In genomic region chr7:51736285-51736684, GRCm38 (mm10) we compare ENCODE assay signal across 22 mouse cellular contexts.
DNase-seq lines count a peak whose midpoint lies in the region; ATAC-seq lines count a peak whose summit lies in the region.
"Had no signal": no experiment of that assay in that cellular context is flagged by ENCODE, and none has a peak within 500 bp of the region (broad histone marks: within the 10 kb centered on the region; RNA-seq: fewer than 3 reads in every experiment).

No protein-coding gene starts in this region.

- peak; percentile 5 for DNase-seq in embryonic facial prominence, embryonic 14.5 days (ENCODE audit: low spot score)
- no peak for DNase-seq in embryonic facial prominence, embryonic 10.5 days (ENCODE audit: low spot score)
- DNase-seq in retina, postnatal 1 day = peak; percentile 8
- no peak for DNase-seq in retina, embryonic 14.5 days (ENCODE audit: low spot score)
- DNase-seq in natural killer cell, adult 2 months (ENCODE audit: low spot score in 2 of 2) = no peak
- DNase-seq: adrenal gland, adult 8-10 months; cerebellum, adult 9-11 months; forebrain, postnatal 0 days; gastrocnemius, postnatal 36 days; kidney, adult 18-20 months; kidney, postnatal 4 days; right cerebral cortex, postnatal 14 days; spleen, adult 18-20 months had no signal

- 34% methylated on average over 2 of the region's 2 CpGs for WGBS in embryonic facial prominence, embryonic 14.5 days
- 62% methylated on average over 2 of the region's 2 CpGs for WGBS in embryonic facial prominence, embryonic 10.5 days
- WGBS in midbrain, embryonic 15.5 days = 39% methylated on average over 2 of the region's 2 CpGs
- 54% methylated on average over 2 of the region's 2 CpGs for WGBS in forebrain, embryonic 16.5 days

- no peaks in the 10 kb centered on the region for H3K27me3 ChIP-seq in embryonic facial prominence, embryonic 14.5 days (replicated peaks; ENCODE audit: control insufficient read depth, insufficient read depth, low read length)
- H3K27me3 ChIP-seq in embryonic facial prominence, embryonic 10.5 days (replicated peaks; ENCODE audit: low read depth, poor library complexity, severe bottlenecking) = no peaks in the 10 kb centered on the region
- no peaks in the 10 kb centered on the region for H3K27me3 ChIP-seq in midbrain, embryonic 15.5 days (replicated peaks)
- H3K27me3 ChIP-seq in forebrain, embryonic 16.5 days (replicated peaks; ENCODE audit: control insufficient read depth, insufficient read depth, low read length) = no peaks in the 10 kb centered on the region
- H3K27me3 ChIP-seq: embryonic facial prominence, embryonic 12.5 days; limb, embryonic 12.5 days; lung, embryonic 15.5 days had no signal

- H3K27ac ChIP-seq in embryonic facial prominence, embryonic 14.5 days (replicated peaks; ENCODE audit: low read depth, low read length) = no peak overlapping the region
- H3K27ac ChIP-seq in embryonic facial prominence, embryonic 10.5 days (replicated peaks) = no peak overlapping the region
- H3K27ac ChIP-seq in midbrain, embryonic 15.5 days = peak overlapping the region; percentile 80
- H3K27ac ChIP-seq in forebrain, embryonic 16.5 days (ENCODE audit: low read length) = no peak overlapping the region
- H3K27ac ChIP-seq: embryonic facial prominence, embryonic 12.5 days; heart, embryonic 10.5 days; limb, embryonic 12.5 days; liver, embryonic 14.5 days; lung, embryonic 15.5 days; macrophage had no signal

- H3K4me1 ChIP-seq in embryonic facial prominence, embryonic 14.5 days (ENCODE audit: control insufficient read depth, insufficient read depth, low read length) = no peaks in the 10 kb centered on the region
- no peaks in the 10 kb centered on the region for H3K4me1 ChIP-seq in embryonic facial prominence, embryonic 10.5 days
- H3K4me1 ChIP-seq in midbrain, embryonic 15.5 days = peaks cover 25% of the 10 kb centered on the region
- H3K4me1 ChIP-seq in forebrain, embryonic 16.5 days (replicated peaks; ENCODE audit: control insufficient read depth, insufficient read depth, low read length) = no peaks in the 10 kb centered on the region
- H3K4me1 ChIP-seq: embryonic facial prominence, embryonic 12.5 days; heart, embryonic 10.5 days; lung, embryonic 15.5 days had no signal

- H3K4me3 ChIP-seq in embryonic facial prominence, embryonic 14.5 days (ENCODE audit: low read depth, low read length) = no peak overlapping the region
- H3K4me3 ChIP-seq in embryonic facial prominence, embryonic 10.5 days = no peak overlapping the region
- H3K4me3 ChIP-seq in midbrain, embryonic 15.5 days = no peak overlapping the region
- no peak overlapping the region for H3K4me3 ChIP-seq in forebrain, embryonic 16.5 days (replicated peaks; ENCODE audit: low read length)
- H3K4me3 ChIP-seq: embryonic facial prominence, embryonic 12.5 days; heart, embryonic 10.5 days; limb, embryonic 12.5 days; lung, embryonic 15.5 days had no signal

- no peak overlapping the region for H3K4me2 ChIP-seq in embryonic facial prominence, embryonic 14.5 days (ENCODE audit: low read depth, low read length)
- no peak overlapping the region for H3K4me2 ChIP-seq in midbrain, embryonic 15.5 days
- H3K4me2 ChIP-seq in forebrain, embryonic 16.5 days (ENCODE audit: low read length) = no peak overlapping the region
- H3K4me2 ChIP-seq: embryonic facial prominence, embryonic 12.5 days; limb, embryonic 12.5 days; lung, embryonic 15.5 days had no signal

- H3K36me3 ChIP-seq in embryonic facial prominence, embryonic 14.5 days (ENCODE audit: control insufficient read depth, insufficient read depth, low read length) = no peaks in the 10 kb centered on the region
- no peaks in the 10 kb centered on the region for H3K36me3 ChIP-seq in embryonic facial prominence, embryonic 10.5 days (replicated peaks)
- no peaks in the 10 kb centered on the region for H3K36me3 ChIP-seq in midbrain, embryonic 15.5 days (replicated peaks)
- no peaks in the 10 kb centered on the region for H3K36me3 ChIP-seq in forebrain, embryonic 16.5 days (ENCODE audit: control insufficient read depth, insufficient read depth)
- H3K36me3 ChIP-seq: embryonic facial prominence, embryonic 12.5 days; heart, embryonic 10.5 days; limb, embryonic 12.5 days; lung, embryonic 15.5 days had no signal

- H3K9me3 ChIP-seq in embryonic facial prominence, embryonic 14.5 days (ENCODE audit: control insufficient read depth, low read length) = no peaks in the 10 kb centered on the region
- no peaks in the 10 kb centered on the region for H3K9me3 ChIP-seq in embryonic facial prominence, embryonic 10.5 days
- no peaks in the 10 kb centered on the region for H3K9me3 ChIP-seq in midbrain, embryonic 15.5 days
- no peaks in the 10 kb centered on the region for H3K9me3 ChIP-seq in forebrain, embryonic 16.5 days (ENCODE audit: control insufficient read depth, low read length)
- H3K9me3 ChIP-seq: embryonic facial prominence, embryonic 12.5 days; heart, embryonic 10.5 days; limb, embryonic 12.5 days; lung, embryonic 15.5 days had no signal

- no peak for ATAC-seq in embryonic facial prominence, embryonic 14.5 days (ENCODE audit: low read depth)
- peak; percentile 76 for ATAC-seq in midbrain, embryonic 15.5 days (replicated peaks)
- no peak for ATAC-seq in forebrain, embryonic 16.5 days
- no peak for ATAC-seq in megakaryocyte progenitor cell, adult 5-6 weeks (replicated peaks; ENCODE audit: poor library complexity)
- ATAC-seq: forebrain, postnatal 0 days had no signal

- H3K9ac ChIP-seq in embryonic facial prominence, embryonic 14.5 days (ENCODE audit: low read depth, low read length) = no peak overlapping the region
- no peak overlapping the region for H3K9ac ChIP-seq in midbrain, embryonic 15.5 days
- H3K9ac ChIP-seq in forebrain, embryonic 16.5 days (replicated peaks; ENCODE audit: low read depth, low read length) = no peak overlapping the region
- H3K9ac ChIP-seq: embryonic facial prominence, embryonic 12.5 days; forebrain, postnatal 0 days; limb, embryonic 12.5 days; liver, embryonic 14.5 days; lung, embryonic 15.5 days had no signal

Comparison
In these comparisons a context has a peak if more than half of its experiments do, and no peak if none do; other contexts are left out.
1. DNase-seq: peak in embryonic facial prominence, embryonic 14.5 days (single experiment) and retina, postnatal 1 day (single experiment); none in embryonic facial prominence, embryonic 10.5 days (single experiment), retina, embryonic 14.5 days (single experiment) and natural killer cell, adult 2 months (0 of 2).